Mouse (Mus musculus) forebrain, embryonic 15.5 days (tissue): ENCODE data around the gene Cspg4. TPM values are rescaled to one million over a fixed set of nuclear protein-coding genes. Genes with fewer than 3 reads are reported as not detected.
A peak's percentile ranks its signal among the peaks of the same experiment; 100 is the strongest.
"Not testable (repeated sequence)": the region's sequence is repeated elsewhere in the genome, so short reads cannot be mapped to it uniquely, and the experiment has no call there.

ENCODE experiments used
- ATAC-seq: fragments of 200-750 bp; cut with Nextera tagmentation; replicated peaks from 2 replicates; pipeline ENCODE4 v1.8.0; 2017; ENCODE audit warnings: mild to moderate bottlenecking, moderate TSS enrichment, moderate library complexity
- H3K27ac ChIP-seq: fragments of 300-500 bp; sonication (generic); replicated peaks from 2 replicates; pipeline ENCODE4 v1.5.1; 2015; ENCODE audit warnings: mild to moderate bottlenecking, inconsistent platforms
- H3K27me3 ChIP-seq: fragments of 300-500 bp; sonication (generic); 2 replicates; pipeline ENCODE4 v1.6.1; 2015; ENCODE audit warnings: inconsistent platforms
- H3K36me3 ChIP-seq: fragments of 300-500 bp; sonication (generic); 2 replicates; pipeline ENCODE4 v1.6.1; 2015; ENCODE audit warnings: mild to moderate bottlenecking, inconsistent platforms
- H3K4me1 ChIP-seq: fragments of 300-500 bp; sonication (generic); 2 replicates; pipeline ENCODE4 v1.6.1; 2015; ENCODE audit warnings: inconsistent platforms
- H3K4me2 ChIP-seq: fragments of 300-500 bp; sonication (generic); replicated peaks from 2 replicates; pipeline ENCODE4 v1.6.1; 2015; ENCODE audit warnings: mild to moderate bottlenecking, inconsistent platforms
- H3K4me3 ChIP-seq: fragments of 300-500 bp; sonication (generic); 2 replicates; pipeline ENCODE4 v1.5.1; 2015; ENCODE audit warnings: mild to moderate bottlenecking, inconsistent platforms
- H3K9ac ChIP-seq: fragments of 300-500 bp; sonication (generic); replicated peaks from 2 replicates; pipeline ENCODE4 v1.6.1; 2015; ENCODE audit warnings: mild to moderate bottlenecking, inconsistent platforms
- H3K9me3 ChIP-seq: fragments of 300-500 bp; sonication (generic); 2 replicates; pipeline ENCODE4 v1.6.1; 2016; ENCODE audit warnings: inconsistent platforms
- WGBS: fragments of 180-500 bp; shearing (Covaris S2); methylation state at CpG from one replicate; pipeline ENCODE4 v1.1.7; 2015; ENCODE audit warnings: mixed read lengths; 5-methylcytosine and 5-hydroxymethylcytosine counted together
- polyA plus RNA-seq: library from polyadenylated mRNA; unstranded; fragments of >200 nt; fragmentation: Nextera tagmentation; extraction: Ambion mirVana; gene quantifications from 2 replicates; pipeline ENCODE4 v1.2.1, GENCODE M21; 2015

Gene Cspg4
- polyA plus RNA-seq, 1 experiment from 2014 or later, result 5.1 TPM

- Histone ChIP-seq H3K27me3 (peaks cover 3% of the 10 kb centered on the region; the same call in 1 of the 2 replicates), H3K9me3 (no peaks in the 10 kb centered on the region), H3K4me3 (no peak overlapping the region), H3K4me2 (no peak overlapping the region), H3K4me1 (peaks cover 17% of the 10 kb centered on the region), H3K36me3 (no peaks in the 10 kb centered on the region), H3K9ac (no peak overlapping the region), H3K27ac (no peak overlapping the region)
- ATAC-seq, result no peak
- 85% methylated on average over 1 of the region's 1 CpGs for WGBS
These were observed 65.7 kb downstream of the Cspg4 start for GRCm38 (mm10) chr9:56930556-56930955.

GRCm38 (mm10) chr9:56936861-56937222 is 72.0 kb downstream of the Cspg4 start:
- H3K4me3 ChIP-seq, result peak overlapping the region; percentile 84
- no peaks in the 10 kb centered on the region for H3K27me3 ChIP-seq
- no peaks in the 10 kb centered on the region for H3K9me3 ChIP-seq
- H3K9ac ChIP-seq, result peak overlapping the region; percentile 41; the same call in 1 of the 2 replicates
- WGBS, result 18% methylated on average over 6 of the region's 6 CpGs
- H3K27ac ChIP-seq, result peak overlapping the region; percentile 93
- peak; percentile 30; the same call in 1 of the 2 replicates for ATAC-seq
- no peaks in the 10 kb centered on the region for H3K36me3 ChIP-seq
- peaks cover 25% of the 10 kb centered on the region for H3K4me1 ChIP-seq
- peak overlapping the region; percentile 72 for H3K4me2 ChIP-seq

- ATAC-seq, result peak; percentile 97
- H3K9me3 ChIP-seq, result no peaks in the 10 kb centered on the region
- peak within 1 kb of the TSS; percentile 74 for H3K9ac ChIP-seq
- H3K4me3 ChIP-seq, result peak within 1 kb of the TSS; percentile 84
- H3K27me3 ChIP-seq, result no peaks in the 10 kb centered on the region
- H3K4me2 ChIP-seq, result peak within 1 kb of the TSS; percentile 72
- WGBS, result under 1% methylated on average over 73 of the region's 73 CpGs
- H3K27ac ChIP-seq, result peak within 1 kb of the TSS; percentile 93
- no peaks in the 10 kb centered on the region for H3K36me3 ChIP-seq
- peaks cover 25% of the 10 kb centered on the region for H3K4me1 ChIP-seq
These were observed 72.7 kb downstream of the Cspg4 start, which contains the start of gene Imp3 for GRCm38 (mm10) chr9:56937223-56938160. Imp3 (plus strand) TSS chr9:56937475.

GRCm38 (mm10) chr9:56938374-56938773 is 73.5 kb downstream of the Cspg4 start:
- H3K4me3 ChIP-seq, result peak overlapping the region; percentile 84
- H3K9ac ChIP-seq, result peak overlapping the region; percentile 74
- no peak for ATAC-seq
- H3K4me2 ChIP-seq, result peak overlapping the region; percentile 72
- no peaks in the 10 kb centered on the region for H3K9me3 ChIP-seq
- no peaks in the 10 kb centered on the region for H3K36me3 ChIP-seq
- H3K27me3 ChIP-seq, result no peaks in the 10 kb centered on the region
- WGBS, result 5% methylated on average over 7 of the region's 7 CpGs
- no peak overlapping the region for H3K27ac ChIP-seq
- peaks cover 25% of the 10 kb centered on the region for H3K4me1 ChIP-seq

- not testable (repeated sequence) for H3K9ac ChIP-seq, H3K27me3 ChIP-seq, H3K4me2 ChIP-seq, H3K27ac ChIP-seq, H3K36me3 ChIP-seq, H3K9me3 ChIP-seq, H3K4me3 ChIP-seq, ATAC-seq
- H3K4me1 ChIP-seq, result peaks cover 13% of the 10 kb centered on the region
- 24% methylated on average over 3 of the region's 3 CpGs for WGBS
These were observed 82.6 kb downstream of the Cspg4 start for GRCm38 (mm10) chr9:56947481-56947880.

GRCm38 (mm10) chr9:56948699-56949098 is 83.9 kb downstream of the Cspg4 start:
- not testable (repeated sequence) for ATAC-seq, H3K36me3 ChIP-seq, H3K9me3 ChIP-seq, H3K4me3 ChIP-seq, H3K4me2 ChIP-seq, H3K27ac ChIP-seq, H3K27me3 ChIP-seq, H3K9ac ChIP-seq
- 88% methylated on average over 5 of the region's 5 CpGs for WGBS
- peaks cover 13% of the 10 kb centered on the region for H3K4me1 ChIP-seq

Other genes with a start within 250 kb of the Cspg4 start
- 32.4 and 38.4 TPM in 2 replicates for gene Lingo1, start 68.6 kb upstream of the Cspg4 start, polyA plus RNA-seq
- not detected in 2 replicates for gene Odf3l1, start 354 bp upstream of the Cspg4 start, polyA plus RNA-seq
- 2.5 and 3.2 TPM in 2 replicates for gene Snx33, start 63.3 kb downstream of the Cspg4 start, polyA plus RNA-seq
- gene Imp3, start 72.4 kb downstream of the Cspg4 start, polyA plus RNA-seq, result 79.2 and 85.0 TPM in 2 replicates
- gene Snupn, start 85.8 kb downstream of the Cspg4 start, polyA plus RNA-seq, result 29.5 and 31.9 TPM in 2 replicates
- 27.5 and 29.0 TPM in 2 replicates for gene Ptpn9, start 129.9 kb downstream of the Cspg4 start, polyA plus RNA-seq
- 27.6 and 28.0 TPM in 2 replicates for gene Sin3a, start 207.0 kb downstream of the Cspg4 start, polyA plus RNA-seq